Mouse (Mus musculus) brain, adult 2 months (tissue): ENCODE measurements around the gene Kmt2c.

Experiments
- DNase-seq: peaks from one replicate; pipeline ENCODE4 v3.0.0; 2011; ENCODE audit warnings: low read depth, low spot score

Gene Kmt2c

DNA sequence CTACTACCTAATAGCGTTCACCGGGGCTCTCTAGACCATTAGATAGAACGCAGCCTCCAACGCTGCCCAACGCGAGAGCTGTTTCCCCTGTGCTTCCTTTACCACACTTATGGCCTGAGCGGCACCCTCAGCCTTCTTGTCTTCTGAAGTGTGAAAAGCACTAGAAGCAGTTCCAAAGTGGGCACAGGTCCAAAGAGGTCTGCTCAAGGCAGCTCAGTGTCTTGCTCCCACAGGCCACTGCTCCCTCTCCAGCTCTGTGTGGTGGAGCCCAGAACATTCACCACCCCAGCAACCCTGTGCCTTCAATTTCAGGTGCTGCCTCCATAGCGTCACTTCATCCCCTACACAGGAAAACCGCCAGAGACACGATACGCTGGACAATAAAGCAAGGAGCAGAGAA, 115.0 kb downstream of the Kmt2c start:
- DNase-seq, result peak; percentile 29

DNA sequence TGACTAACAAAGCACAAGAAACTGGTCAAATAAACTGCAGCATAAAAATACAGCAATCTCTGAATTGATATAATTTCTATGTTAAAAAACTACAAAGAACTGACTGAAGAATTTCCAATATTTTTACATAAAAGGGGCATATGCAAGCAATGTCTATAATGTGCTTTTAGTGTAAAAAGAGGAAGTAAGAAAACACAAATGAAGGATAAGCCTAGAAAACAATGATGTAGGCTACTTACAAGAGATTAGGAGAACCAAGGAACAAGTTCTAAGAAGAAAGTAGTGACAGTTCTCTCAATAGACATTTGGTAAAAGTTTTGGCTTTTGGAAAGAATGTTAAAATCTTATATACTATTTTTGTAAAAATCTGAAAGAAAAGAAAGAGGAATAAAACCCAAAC, 119.4 kb downstream of the Kmt2c start:
- no peak for DNase-seq

DNA sequence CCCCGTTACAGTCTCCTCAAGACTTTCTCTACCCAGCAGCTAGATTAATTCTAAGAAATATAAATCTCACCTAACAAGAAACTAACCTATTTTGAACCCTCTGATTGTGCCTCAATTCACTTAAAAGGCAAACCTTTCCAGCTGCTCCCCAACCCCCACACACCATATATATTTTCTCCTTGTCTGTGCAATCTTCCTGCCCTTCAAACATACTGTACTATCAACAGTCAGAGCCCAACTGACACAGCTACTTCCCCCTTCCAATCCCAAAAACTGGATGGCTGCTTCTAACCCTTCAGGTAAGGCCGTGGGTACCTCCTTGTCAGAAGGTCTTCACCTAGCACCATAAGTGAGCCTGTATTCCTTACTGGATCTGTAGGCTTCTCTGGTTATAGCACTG, 130.2 kb downstream of the Kmt2c start:
- DNase-seq, result no peak

DNA sequence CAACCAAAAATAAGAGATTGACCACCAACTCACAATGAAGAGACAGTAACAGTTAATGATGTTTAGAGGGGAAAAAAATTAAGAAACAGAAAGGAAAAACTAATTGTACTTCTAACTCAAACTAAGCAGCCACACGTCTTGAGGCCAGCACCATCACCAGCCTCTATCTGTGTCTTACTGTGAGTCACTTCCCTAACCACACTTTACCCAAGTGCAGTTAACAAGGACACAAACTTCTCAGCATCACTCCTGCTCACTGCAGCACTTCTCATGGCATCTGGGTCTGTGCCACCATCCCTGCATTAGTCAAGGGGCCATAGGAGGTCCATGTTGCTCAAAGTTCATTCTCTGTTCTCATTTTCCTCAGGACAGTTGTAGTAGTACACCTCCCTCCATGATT, 131.5 kb downstream of the Kmt2c start:
- DNase-seq, result no peak

DNA sequence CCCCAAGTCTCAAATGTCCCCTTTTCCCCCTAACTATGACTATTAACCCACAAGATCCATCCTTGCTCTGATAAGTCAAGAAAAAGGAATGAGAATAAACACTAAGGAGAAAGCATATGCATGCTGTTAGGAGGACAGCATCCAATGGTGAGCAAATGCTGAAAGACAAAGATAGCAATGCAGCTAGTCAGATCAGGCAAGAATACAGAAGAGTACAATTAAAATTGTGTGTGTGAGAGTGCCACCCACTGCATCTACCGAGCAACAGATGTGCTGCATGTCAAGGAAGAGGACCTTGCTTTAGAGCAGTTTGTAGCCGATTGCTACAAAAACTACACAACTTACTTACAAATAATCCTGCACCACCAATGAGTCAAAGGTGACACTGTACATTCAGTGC, 145.1 kb downstream of the Kmt2c start:
- DNase-seq, result peak; percentile 59

DNA sequence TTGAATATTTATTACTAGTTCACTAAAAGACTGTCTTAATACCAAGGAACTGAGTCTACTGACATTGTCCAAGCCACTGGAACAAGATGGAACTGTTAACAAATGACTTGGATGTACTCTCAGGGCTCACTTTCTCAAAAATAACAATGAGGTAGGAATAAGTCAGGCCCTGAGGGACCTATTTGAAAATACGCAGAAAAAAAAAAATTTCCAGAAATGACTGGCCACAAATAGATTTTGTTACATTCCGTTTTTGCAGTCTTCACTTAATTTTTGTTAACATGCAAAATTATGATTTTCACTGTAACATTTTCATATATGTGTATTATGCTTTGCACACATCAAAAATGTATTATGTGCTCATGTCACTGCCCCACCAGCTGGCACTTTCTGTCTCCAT, 167.3 kb downstream of the Kmt2c start:
- no peak for DNase-seq

DNA sequence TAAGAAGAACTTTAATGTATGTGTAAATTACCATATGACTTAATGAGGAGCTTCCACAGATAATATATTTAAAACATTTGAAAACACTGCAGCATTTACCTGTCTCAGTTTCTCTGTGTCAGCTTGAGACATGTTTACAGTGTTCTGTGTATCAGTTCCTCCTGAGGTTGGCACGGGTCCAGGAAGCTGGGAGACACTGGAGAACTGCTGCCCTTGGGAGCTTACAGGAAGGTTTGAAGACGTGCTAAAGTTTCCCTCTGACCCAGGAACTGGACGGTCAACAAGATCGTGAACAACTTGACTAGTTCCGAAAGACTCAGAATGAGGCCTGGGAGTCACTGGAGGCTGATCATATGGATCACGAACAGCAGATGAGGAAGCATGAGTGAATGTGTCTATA, 184.7 kb downstream of the Kmt2c start:
- DNase-seq, result peak; percentile 16

DNA sequence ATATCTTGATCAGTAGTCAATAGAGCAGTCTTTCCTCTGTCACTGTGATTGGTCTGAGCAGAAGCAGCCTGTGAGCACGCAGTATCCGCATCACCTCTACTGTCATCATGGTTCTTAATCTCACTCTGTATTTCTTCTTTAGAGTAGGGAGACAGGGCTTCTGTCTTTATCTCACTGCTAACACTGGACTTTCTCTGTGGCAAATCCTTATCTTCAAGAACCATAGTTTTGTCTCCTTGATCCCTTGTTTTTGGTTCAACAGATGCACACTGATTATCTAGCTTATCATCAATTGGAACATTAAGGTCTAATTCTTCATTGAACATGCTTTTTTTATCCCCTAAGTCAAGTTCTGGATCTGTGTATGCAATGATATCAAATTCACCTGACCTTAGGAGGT, 188.4 kb downstream of the Kmt2c start:
- no peak for DNase-seq

DNA sequence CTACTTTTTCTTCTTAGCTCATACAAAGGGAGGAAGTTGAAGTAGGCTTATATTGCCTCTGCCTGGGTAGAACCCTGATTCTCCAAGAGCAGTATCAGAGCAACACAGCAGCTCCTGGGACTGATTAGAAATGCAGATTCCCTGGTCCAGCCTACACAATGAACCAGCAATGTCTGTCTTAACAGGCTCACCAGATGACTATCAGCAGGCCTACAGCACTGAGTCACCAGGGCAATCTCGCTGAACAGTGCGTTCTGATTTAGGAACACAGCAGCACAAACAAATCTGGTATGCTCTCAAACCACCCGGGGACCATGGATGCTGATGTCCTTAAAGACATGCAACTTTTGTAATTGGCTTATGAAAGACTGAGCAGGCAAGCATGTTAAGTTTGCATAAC, 201.8 kb downstream of the Kmt2c start:
- DNase-seq, result peak; percentile 88

DNA sequence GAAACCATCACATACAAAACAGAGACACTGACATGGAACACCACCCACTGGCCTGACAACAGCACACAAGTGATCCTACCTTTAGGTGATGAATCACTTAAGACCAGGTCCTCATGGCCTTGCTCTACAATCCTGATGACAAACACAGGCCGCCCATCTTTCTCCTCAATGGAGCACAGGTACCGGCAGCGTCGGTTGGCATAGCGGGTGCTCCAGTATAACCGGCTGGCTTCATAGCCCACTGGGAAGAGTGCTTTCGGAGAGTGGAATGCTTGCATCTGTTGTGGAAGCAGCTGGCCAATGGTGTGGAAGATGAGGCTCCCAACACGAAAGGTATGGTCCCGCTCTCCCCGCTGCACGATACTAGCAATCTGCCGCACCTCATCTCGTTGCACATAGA, 214.6 kb downstream of the Kmt2c start:
- no peak for DNase-seq

DNA sequence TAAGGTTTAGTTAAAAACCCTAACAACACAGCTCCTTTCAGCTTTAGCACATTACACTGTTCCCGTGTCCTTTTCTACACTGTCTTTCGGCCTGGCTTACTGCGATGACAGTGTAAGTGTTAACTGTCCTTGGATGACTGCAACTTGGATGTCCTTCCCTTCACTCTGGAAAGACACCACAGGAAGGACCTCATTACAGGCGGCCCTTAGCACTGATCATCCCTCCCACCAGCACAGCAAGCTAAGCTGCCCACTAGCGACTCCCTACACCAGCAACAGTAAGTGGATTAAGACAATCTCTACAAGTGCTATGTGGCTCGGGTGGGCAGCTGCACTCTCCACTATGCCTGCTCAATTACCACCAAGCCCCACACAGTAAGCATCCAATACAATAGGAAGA, 222.2 kb downstream of the Kmt2c start:
- no peak for DNase-seq

DNA sequence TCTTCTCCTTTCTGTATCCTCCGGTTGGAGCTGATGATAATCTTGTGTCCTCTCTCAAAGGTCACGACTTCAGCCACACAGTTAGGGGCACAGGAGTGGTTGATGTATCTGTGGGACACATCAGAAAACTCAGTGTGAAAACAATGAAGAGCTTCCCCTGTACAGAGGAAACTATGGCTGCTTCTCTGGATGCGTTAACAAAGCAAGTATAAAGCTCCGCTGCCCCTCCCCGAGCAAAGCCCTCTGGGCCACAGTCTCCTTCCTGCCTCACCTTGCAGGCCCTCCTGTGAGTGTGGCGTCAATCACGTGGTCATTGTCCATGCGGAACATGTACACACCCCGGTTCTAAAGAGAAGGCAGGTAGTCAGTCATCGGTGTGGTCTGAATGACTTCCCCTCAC, 223.0 kb downstream of the Kmt2c start:
- DNase-seq, result no peak

DNA sequence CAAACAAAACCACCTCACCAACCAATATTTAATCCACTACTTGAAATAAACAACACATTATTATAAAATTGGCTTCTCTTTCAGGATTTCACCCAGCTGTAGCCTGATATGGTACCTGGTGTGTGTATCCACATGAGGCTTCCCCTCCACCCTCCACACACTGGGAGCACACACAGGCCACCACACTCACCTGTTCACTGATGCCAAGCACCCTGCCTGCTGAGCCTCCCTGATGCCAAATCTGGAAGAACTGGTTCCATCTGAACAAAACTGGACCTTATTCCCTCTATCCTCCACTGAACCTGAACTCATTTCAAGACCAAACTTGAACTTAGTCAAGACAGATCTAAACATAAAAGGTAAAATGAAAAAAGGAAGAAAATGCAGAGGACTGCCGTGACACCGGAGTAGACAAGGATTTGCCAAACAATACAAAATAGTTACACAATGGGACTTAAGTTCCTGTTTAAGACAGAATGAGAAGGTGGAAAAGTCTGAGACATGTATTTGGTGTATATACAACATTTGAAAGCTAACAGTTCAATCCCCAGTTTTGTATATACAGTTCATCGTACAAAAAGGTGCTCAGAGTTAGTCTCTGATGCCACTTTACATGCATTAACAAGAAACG, 230.2 kb downstream of the Kmt2c start:
- no peak for DNase-seq

DNA sequence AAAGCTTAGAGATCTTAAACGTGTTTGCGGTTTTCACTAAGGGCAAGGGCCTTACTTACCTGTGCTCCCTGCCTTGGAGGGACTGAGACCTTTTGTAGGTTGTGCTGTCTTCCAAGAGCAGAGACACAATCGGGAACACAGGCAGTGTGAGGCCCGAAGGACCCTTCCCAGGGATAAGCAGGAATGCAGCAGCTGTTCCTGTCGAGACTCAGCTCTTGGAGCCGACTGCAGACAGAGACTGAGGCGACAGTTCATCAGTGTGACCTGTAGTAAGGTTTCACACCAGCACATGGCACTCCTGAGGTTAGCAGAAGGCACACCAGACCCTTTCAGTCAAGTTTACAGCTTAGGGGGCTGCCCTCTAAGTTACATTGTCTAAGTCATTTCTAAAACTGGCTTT, 236.3 kb downstream of the Kmt2c start:
- DNase-seq, result no peak

DNA sequence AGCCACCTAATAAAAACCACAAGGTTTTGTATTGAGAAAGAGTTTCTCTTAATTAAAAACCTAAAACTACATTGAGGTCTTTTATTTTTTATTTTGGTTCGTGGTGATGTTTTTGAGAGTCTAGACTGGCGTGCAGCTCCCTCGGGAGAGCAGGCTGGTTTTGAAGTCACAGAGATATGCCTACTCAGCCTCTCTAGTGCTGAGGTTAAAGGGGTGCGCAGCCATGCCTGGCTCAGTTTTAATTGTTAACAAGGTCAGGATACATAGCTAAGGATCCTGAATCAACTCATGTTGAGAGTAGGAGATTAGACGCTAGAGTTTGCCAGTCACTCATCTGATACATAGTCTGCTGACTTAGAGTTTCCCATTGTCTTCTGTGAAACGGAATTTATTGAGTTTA, 237.1 kb downstream of the Kmt2c start:
- no peak for DNase-seq

DNA sequence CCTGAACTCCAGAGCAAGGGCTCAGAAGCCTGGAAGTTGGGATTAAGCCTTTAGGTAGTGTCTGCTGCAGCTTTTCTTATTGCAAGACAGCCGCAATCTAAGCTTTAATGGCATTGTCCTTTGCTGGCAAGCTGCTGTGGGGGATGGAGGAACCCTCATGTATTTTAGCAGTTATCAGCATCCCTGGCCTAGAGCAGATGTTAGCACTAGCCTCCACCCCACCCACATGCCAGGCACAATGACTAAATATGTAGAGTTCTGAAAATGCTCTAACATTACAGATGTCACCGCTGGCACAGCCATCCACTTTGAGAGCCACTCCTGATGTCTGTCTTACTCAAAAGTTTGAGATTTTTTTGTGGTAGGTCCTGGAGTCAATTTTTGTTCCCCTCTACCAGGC, 241.9 kb downstream of the Kmt2c start:
- peak; percentile 78 for DNase-seq

DNA sequence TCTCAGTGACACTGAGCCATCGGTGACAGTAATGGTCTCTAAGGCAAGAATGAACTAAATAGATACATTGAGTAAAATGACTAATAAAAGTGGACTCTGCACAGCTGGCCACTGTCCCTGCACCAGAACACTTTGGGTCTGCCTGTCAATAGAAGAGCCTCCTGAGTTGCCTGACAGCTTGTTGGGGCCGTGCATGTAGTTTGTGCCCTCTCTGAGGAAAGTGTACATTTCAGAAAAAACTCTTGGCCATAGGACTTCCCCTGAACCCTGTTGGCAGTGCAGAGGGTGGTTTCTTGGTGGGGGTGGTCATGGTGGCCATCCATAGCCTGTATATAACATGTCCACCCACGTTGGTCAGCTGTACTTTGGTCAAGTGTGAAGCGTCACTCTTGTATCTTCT, 244.1 kb downstream of the Kmt2c start:
- no peak for DNase-seq

DNA sequence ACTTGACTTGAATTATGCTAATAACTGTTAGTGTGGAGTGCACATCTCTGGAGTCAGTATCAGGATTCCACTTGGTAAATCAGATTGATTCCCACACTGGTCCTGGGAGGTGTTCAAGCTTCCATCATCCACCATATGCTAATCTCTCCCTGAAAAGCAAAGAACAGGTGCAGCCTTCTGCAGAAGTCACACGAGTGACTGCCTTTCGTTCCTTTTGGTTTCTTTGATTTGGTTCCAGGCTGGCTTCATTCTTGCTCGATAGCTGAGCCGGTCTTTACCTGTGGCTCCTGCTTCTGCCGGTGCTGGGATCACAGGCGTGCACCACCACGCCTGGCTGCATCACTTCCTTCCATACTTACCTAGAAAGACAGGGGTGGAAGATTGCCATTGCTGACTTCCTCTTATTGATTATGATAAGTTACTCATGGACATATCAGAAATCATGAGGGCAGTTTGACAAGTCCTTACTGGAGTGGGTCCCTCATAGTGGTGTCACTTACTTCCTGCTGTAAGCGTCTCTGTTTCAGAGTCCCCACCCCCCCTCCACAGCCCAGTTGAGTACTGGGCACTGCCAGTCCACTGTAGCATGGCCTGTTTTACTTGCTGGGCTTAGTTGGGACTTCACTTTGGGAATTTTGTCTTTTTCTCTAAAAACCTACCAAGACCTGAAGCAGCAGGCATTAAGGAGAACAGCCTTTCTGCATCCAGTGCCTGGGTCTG, 245.6 kb downstream of the Kmt2c start:
- DNase-seq, result peak; percentile 22

DNA sequence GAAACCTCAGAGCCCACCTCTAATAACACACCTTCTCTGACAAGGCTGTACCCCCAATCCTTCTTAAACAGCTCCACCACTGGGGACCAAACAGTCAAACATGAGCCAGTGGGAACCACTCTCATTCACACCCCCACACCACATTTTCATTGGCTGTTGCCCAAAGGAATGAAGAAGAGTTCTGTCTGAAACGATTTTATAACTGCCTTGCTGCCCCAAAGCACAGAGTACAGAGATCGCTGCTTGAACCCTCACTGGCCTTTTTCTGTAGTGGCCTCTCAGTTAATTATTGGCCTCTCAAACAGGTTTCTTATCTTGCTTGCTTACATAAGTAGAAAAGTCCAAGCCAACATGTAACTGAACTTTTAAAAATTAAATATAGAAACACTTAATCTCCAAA, 246.2 kb downstream of the Kmt2c start:
- DNase-seq, result peak; percentile 36

DNA sequence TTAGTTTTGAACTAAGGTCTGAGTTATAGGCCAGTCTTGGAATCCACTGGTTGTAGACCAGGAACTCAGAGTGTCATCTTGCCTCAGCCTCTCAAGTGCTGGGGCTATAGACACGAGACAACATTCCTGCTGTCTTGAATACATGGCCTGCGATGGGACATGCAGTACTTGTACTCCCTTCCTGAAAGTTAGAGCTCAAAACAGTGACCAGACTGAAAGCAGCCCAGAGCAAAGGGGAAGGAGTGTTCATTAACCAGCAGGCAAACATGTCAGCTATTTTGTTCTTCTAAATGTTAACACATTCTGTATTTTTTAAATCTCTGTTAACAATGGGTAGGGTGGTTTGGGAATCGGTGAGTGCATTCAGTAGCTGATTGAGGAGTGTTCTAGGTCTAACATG, 251.5 kb downstream of the Kmt2c start:
- DNase-seq, result no peak

DNA sequence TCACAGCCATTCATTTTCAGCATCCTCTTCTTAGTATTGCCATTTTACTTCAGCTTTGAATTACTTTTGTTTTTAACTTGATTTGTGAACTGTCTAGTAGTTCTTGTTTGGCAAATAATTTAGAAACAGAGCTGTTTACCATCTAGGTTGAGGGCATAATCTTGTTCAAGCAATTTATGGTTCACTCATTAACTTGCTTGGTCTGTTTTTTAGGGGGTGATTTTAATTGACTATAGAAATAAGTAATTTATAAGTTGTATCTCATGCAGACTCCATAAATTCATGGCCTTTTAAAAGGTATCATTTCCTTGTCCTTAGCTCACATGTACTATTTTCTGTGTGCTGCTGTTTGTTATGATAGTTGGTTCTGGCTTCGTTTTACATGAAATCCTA, 252.1 kb downstream of the Kmt2c start:
- DNase-seq, result no peak

DNA sequence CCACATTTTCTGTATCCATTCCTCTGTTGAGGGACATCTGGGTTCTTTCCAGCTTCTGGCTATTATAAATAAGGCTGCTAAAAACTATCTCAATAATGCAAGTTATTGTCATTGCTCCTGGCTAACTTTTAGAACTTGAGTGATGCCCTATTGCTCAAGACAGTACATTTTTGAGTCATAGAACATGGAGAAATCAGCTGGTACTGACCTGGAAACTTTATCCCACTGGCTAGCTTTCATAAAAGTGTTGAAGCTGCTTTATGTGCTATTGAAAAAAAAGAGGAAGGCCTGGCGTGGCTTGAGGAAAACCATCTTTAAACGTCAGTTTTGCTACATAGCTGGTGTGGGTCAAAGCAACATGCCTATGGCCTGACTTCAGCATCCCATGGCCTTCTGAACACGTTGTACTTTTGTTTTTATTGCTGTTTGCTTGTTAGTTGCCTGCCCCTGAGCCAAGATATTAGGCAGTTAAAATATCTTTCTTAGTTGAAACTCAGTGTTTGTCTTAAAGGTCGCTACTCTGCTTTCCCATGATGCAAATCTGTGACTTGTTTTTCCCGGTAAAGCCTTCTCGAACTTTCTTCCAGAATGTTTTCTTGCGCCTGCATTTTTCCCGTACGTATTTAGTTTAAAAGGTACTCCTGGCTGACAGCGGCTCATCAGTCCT, 252.6 kb downstream of the Kmt2c start:
- DNase-seq, result no peak

DNA sequence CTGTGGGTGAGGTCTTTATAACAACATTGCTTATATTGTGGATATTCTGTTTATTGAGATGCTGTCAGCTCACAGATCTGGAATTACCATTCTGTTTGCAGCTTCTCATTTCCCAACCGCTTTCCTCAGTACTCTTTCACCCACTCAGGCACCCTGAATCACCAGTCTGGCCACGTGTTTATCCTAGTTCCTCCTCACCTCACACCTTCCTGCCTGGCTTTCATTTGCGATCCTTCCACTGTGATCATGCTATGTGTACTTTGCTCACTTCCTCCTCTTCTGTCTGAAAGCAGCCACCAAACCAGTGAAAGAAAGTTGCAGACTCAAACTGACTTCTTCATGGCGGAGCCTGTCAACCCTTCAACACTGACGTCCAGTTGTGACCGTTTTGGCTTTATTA, 255.5 kb downstream of the Kmt2c start:
- DNase-seq, result peak; percentile 42
